Mouse (Mus musculus) inflammation-experienced regulatory T-cells, adult 6 months (primary cell): ENCODE results near the gene Malsu1. TPM values are rescaled to one million over a fixed set of nuclear protein-coding genes. Genes with fewer than 3 reads are reported as not detected.

Experiments
- polyA plus RNA-seq, 3 experiments: library from polyadenylated mRNA; unstranded; fragments of 100-300 nt; shearing (Covaris generic); gene quantifications; one replicate each; pipeline ENCODE4 v1.2.1; 2017

Gene Malsu1
- polyA plus RNA-seq, 3 experiments from 2014 or later = 30.8 to 48.9 (median 42.6) TPM

Other genes starting within 250 kb of the Malsu1 start
- gene Tmem176a, start 232.9 kb upstream of the Malsu1 start, polyA plus RNA-seq = 10 to 100 TPM; 13.3 to 32.6 (median 28.4) TPM
- 10 to 100 TPM; 28.1 to 42.7 (median 29.5) TPM for gene Tmem176b, start 232.3 kb upstream of the Malsu1 start, polyA plus RNA-seq
- gene Aoc1, start 200.9 kb upstream of the Malsu1 start, polyA plus RNA-seq = not detected
- not detected for gene 1600015I10Rik, start 143.9 kb upstream of the Malsu1 start, polyA plus RNA-seq
- gene Doxl2, start 98.8 kb upstream of the Malsu1 start, polyA plus RNA-seq = not detected
- gene Svs1, start 86.9 kb upstream of the Malsu1 start, polyA plus RNA-seq = not detected
- 1 to 10 TPM; 1.2 to 3.5 (median 2.0) TPM for gene Gpnmb, start 37.2 kb upstream of the Malsu1 start, polyA plus RNA-seq
- 1 to 10 TPM; 4.6 to 5.2 (median 5.1) TPM for gene Igf2bp3, start 141.2 kb downstream of the Malsu1 start, polyA plus RNA-seq
- gene Tra2a, start 190.2 kb downstream of the Malsu1 start, polyA plus RNA-seq = 10 to 100 TPM; 30.2 to 49.2 (median 34.7) TPM
- 10 to 100 TPM in 2 of 3 experiments, 1 to 10 TPM in 1; 5.9 to 17.6 (median 15.4) TPM for gene Ccdc126, start 245.5 kb downstream of the Malsu1 start, polyA plus RNA-seq